Mouse (Mus musculus) ZHBTc4 (cell line): ENCODE measurements around the gene Zdhhc21.
A peak's percentile ranks its signal among the peaks of the same experiment; 100 is the strongest.

ENCODE experiments used
- DNase-seq: peaks from one replicate; pipeline ENCODE4 v3.0.0-alpha.2; 2011; ENCODE audit warnings: low read depth, low spot score

Gene Zdhhc21

DNA sequence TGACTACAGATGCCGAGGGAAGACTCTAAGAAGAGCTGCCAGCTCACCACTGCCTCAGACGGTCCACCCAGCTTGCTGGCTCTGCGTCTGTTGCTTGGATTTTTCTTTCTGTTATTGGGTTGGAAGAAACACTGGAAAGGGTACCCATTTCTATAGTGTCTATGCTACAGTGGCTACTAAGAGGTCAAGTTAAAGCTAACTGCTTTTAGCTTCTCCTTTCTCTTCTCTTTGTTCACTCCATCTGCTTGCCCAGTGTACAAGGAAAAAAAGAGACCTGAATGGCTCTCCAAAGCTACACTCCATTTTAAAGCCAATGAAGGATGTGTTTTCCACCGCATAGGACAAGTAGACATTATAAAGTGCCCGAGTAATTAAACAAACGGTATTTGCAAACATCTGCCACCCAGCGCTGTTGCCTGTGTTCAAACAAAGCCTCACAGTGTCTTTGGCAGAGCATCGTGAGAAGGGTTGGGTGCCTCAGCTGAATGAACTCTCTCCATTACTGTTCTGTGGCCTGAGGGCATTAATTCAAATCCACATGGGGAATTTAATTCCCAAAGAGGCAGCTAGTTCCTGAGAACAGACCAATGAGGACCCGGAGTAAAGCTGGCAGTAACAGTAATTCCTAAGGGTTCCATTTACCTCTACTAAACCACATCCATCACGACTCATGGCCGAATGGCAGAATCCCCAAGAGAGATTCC is 94.1 kb downstream of the Zdhhc21 start:
- DNase-seq: no peak

DNA sequence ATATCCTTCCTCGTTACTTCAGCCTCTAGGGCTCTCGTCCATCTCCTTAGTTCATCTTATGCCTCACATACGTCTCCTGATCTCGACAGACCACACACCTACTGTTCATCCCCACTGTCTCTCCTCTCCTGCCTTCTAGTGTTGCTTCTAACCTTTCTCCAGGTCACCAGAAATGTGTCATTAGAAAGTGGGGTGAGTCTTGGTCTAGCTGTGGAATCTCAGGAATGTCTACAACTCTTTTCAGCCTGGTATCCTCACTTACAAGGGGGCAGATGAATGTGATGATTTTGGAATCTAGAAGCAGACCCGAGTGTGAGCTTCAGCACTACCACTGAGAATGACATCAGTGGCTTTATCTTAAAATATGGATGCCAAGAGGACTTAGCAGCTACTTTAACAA is 96.2 kb downstream of the Zdhhc21 start:
- no peak for DNase-seq

DNA sequence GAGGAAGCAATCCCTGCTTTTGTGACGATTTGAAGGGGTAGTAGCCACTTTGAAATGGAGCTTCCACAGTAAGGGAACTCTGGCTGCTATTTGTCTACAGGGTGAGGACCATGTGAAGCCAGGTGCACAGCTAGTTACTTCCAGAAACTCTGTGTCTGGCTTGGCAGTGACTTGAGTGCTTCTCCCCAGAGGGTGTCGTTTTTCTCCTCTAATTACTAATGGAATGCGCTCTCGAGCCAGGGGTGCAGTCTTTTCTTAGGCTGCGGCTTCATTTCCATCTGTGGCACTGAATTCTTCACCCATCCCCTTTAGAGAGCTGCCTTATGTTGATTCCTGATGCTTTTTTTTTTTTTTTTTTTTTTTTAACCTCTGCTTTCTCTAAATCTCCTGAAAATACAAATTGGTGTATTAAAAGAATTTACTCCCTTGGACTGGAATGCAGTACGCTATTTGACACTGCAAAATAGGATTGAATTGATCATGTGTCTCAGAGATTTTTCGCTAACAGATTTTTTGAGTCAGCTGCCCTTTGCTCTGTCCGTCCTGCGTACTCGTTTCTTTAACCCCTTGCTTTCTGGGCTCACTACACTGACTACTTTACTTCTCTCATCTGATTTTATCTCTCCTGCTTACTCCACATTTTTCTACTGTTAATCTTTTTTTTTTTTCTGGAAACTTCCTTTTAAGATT is 97.2 kb downstream of the Zdhhc21 start:
- peak; percentile 77 for DNase-seq

DNA sequence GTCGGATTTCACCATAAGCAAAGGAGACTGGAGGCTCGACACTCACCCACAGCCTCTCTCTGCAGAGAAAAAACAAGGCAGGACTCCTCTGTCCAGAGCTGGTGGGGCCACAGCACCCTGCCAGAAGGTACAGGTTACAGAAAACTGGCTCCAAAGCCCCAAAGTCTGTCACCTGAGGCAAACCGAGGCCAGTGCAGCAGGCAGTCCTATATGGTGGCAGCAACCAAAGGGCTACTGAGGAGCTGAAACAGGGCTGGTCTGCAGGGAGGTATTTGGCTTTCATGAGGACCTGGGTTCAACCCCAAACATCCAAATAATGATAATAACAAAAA is 103.5 kb downstream of the Zdhhc21 start:
- no peak for DNase-seq

DNA sequence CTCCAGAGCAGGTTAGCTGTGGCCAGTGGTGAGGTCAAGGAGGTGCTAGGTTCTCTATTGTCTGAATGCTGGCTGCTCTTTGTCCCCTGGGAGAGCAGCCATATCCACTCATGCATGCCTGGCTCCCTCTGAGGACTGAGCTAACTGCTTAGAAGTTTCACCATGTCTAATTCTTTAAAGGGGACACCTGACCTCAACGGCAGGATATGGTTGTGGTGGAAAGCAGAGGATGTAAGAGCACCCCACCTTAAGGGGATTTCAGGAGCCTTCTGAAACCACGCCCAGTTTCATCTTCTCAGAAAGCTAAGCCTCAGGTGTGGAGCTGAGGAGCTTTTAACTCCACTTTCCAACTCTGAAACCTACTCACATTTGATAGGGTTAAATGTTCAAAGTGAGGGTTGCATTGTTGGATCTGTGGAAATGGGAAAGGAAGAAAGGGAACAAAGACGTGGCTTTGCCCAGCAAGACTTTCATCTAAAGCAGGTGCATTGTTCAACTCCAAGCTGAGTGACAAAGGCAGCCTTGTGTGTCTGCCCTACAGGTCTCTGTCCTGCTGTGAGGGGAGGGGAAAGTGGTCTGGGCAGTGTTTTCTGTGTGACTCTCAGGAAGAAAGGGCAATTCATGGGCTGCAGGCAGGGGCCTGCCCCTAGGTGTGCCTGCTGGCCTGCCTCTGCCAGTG is 104.0 kb downstream of the Zdhhc21 start:
- peak; percentile 93 for DNase-seq
